Mouse (Mus musculus): Measurements from ENCODE around the gene Adamts13. TPM values are rescaled to one million over a fixed set of nuclear protein-coding genes. Genes with fewer than 3 reads are reported as not detected.
A peak's percentile ranks its signal among the peaks of the same experiment; 100 is the strongest.

The Adamts13 gene
- total and polyA plus RNA-seq, 3 experiments: 19.7 to 130 TPM; not detected in 1

DNA sequence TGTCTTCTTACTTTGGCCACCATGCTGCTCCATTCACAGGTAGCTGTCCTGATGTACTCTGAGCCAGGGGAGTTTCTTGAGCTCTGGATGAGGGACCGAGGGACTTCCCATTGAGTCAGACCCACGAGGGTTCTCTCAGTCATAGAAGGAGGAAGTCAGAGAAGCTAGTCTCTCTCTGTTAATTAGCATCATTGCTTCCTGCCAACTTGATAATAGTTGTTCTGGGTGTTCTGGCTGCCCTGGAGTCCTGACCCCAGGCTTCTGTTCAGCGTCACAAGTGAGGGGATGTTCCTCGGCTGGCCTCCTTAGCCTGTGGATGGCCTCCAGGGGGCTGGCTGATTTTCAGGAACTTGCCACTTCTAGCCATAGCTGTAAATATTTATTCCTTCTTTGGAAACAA is 744 bp downstream of the Adamts13 start:
- H3K27ac ChIP-seq (ENCODE audit: control insufficient read depth, low read depth, low read length): no peak overlapping the region
- H3K9me3 ChIP-seq (replicated peaks; ENCODE audit: insufficient read depth, low read length): no peaks in the 10 kb centered on the region
- H3K4me3 ChIP-seq (ENCODE audit: control insufficient read depth in 1 of 2, insufficient read depth in 1 of 2, low read depth in 2 of 2, low read length in 2 of 2): no peak overlapping the region
- H3K79me2 ChIP-seq (ENCODE audit: control insufficient read depth, insufficient read depth, low read length, poor library complexity): no peaks in the 10 kb centered on the region
- peak; percentile 66 for DNase-seq (ENCODE audit: low read depth, low spot score)
- H3K27me3 ChIP-seq (ENCODE audit: control insufficient read depth in 1 of 2, insufficient read depth in 2 of 2, low read length in 2 of 2): no peaks in the 10 kb centered on the region
- H3K36me3 ChIP-seq (ENCODE audit: control insufficient read depth in 1 of 2, insufficient read depth in 2 of 2, low read length in 2 of 2): peaks cover 0 to 2% of the 10 kb centered on the region in 2 experiments; a peak in 1 of 4 replicates
- TF ChIP-seq GABPA (IDR thresholded peaks at IDR 0.05; ENCODE audit: low read depth, low read length) (no peak), ETS1 (IDR thresholded peaks at IDR 0.05; ENCODE audit: low read depth, low read length) (no peak), CTCF (IDR thresholded peaks at IDR 0.05 in 2 of 3, conservative IDR thresholded peaks at IDR 0.05 in 1 of 3; ENCODE audit: control insufficient read depth in 1 of 3, insufficient read depth in 1 of 3, low read depth in 2 of 3, low read length in 3 of 3, poor library complexity in 1 of 3, severe bottlenecking in 1 of 3) (no peak), USF2 (IDR thresholded peaks at IDR 0.05; ENCODE audit: borderline replicate concordance in 1 of 2, insufficient read depth in 1 of 2, low read depth in 1 of 2, low read length in 2 of 2) (no peak), POLR2A (IDR thresholded peaks at IDR 0.05; ENCODE audit: control insufficient read depth in 1 of 2, insufficient read depth in 1 of 2, low read depth in 1 of 2, low read length in 2 of 2, poor library complexity in 1 of 2) (no peak), MAFK (IDR thresholded peaks at IDR 0.05; ENCODE audit: borderline replicate concordance, low read depth, low read length) (no peak), ZKSCAN1 (IDR thresholded peaks at IDR 0.05; ENCODE audit: low read depth, low read length) (no peak), NELFE (IDR thresholded peaks at IDR 0.05; ENCODE audit: low read depth, low read length) (no peak), EP300 (IDR thresholded peaks at IDR 0.05; ENCODE audit: low read depth in 1 of 2, low read length in 2 of 2) (0 out of 4 replicates have a peak, but pooled peaks of 1 of the 2 experiments have one; percentile 7), JUND (IDR thresholded peaks at IDR 0.05; ENCODE audit: low read depth, low read length) (no peak), MYC (IDR thresholded peaks at IDR 0.05; ENCODE audit: low read depth, low read length) (0 out of 2 replicates have a peak, but pooled peaks have one; percentile 25), CHD2 (IDR thresholded peaks at IDR 0.05; ENCODE audit: low read length) (no peak), CHD1 (IDR thresholded peaks at IDR 0.05; ENCODE audit: low read depth, low read length) (no peak), TBP (IDR thresholded peaks at IDR 0.05; ENCODE audit: low read depth, low read length) (no peak), ZMIZ1 (IDR thresholded peaks at IDR 0.05; ENCODE audit: low read depth, low read length) (no peak), NRF1 (IDR thresholded peaks at IDR 0.05; ENCODE audit: insufficient read depth, low read depth, low read length, poor library complexity, severe bottlenecking) (no peak)
- no peak overlapping the region for H3K9ac ChIP-seq (ENCODE audit: control insufficient read depth, low read depth, low read length, poor library complexity, severe bottlenecking)
- peaks cover 0 to 14% of the 10 kb centered on the region in 2 experiments; a peak in 2 of 4 replicates for H3K4me1 ChIP-seq (ENCODE audit: control insufficient read depth in 1 of 2, insufficient read depth in 2 of 2, low read length in 2 of 2)

- no peak for DNase-seq (ENCODE audit: low read depth, low spot score)
- H3K27me3 ChIP-seq (ENCODE audit: control insufficient read depth in 1 of 2, insufficient read depth in 2 of 2, low read length in 2 of 2): no peaks in the 10 kb centered on the region; a peak in 1 of 4 replicates
- no peak overlapping the region for H3K9ac ChIP-seq (ENCODE audit: control insufficient read depth, low read depth, low read length, poor library complexity, severe bottlenecking)
- H3K36me3 ChIP-seq (ENCODE audit: control insufficient read depth in 1 of 2, insufficient read depth in 2 of 2, low read length in 2 of 2): no peaks in the 10 kb centered on the region
- no peak overlapping the region for H3K4me3 ChIP-seq (ENCODE audit: control insufficient read depth in 1 of 2, insufficient read depth in 1 of 2, low read depth in 2 of 2, low read length in 2 of 2)
- TF ChIP-seq MEF2A (IDR thresholded peaks at IDR 0.05; ENCODE audit: extremely low read depth, insufficient replicate concordance, low read depth, low read length, poor library complexity, severe bottlenecking) (no peak), HCFC1 (IDR thresholded peaks at IDR 0.05; ENCODE audit: low read depth, low read length) (no peak), ZC3H11A (IDR thresholded peaks at IDR 0.05; ENCODE audit: low read depth, low read length) (no peak), EP300 (IDR thresholded peaks at IDR 0.05; ENCODE audit: low read depth in 1 of 2, low read length in 2 of 2) (no peak), TCF12 (IDR thresholded peaks at IDR 0.05; ENCODE audit: low read depth, low read length) (no peak)
- no peak overlapping the region for H3K27ac ChIP-seq (ENCODE audit: control insufficient read depth, low read depth, low read length)
- H3K4me1 ChIP-seq (ENCODE audit: control insufficient read depth in 1 of 2, insufficient read depth in 2 of 2, low read length in 2 of 2): no peaks in the 10 kb centered on the region
- no peaks in the 10 kb centered on the region for H3K79me2 ChIP-seq (ENCODE audit: control insufficient read depth, insufficient read depth, low read length, poor library complexity)
- no peaks in the 10 kb centered on the region for H3K9me3 ChIP-seq (replicated peaks; ENCODE audit: insufficient read depth, low read length)
Measured at GRCm38 (mm10) chr2:26980361-26980760, 7.1 kb downstream of the Adamts13 start.
